Mouse (Mus musculus): ENCODE results near the gene Ccn1. TPM values are rescaled to one million over a fixed set of nuclear protein-coding genes. Genes with fewer than 3 reads are reported as not detected.

The Ccn1 gene
- total RNA-seq (2012; rRNA removed): 117 and 191 TPM in 2 replicates

GRCm38 (mm10) chr3:145649852-145650202 lies at the start of gene Ccn1:
Gene Ccn1 (minus strand): TSS chr3:145649981.
- no peak for DNase-seq (ENCODE audit: low read depth, low spot score)
- in situ Hi-C loops (cut with MboI; ENCODE audit: low sequenced_read_pairs in 2 of 2, unreplicated experiment in 2 of 2): no loop called here
- Histone ChIP-seq H3K36me3 (ENCODE audit: control insufficient read depth, insufficient read depth, low read length, poor library complexity, severe bottlenecking) (peaks cover 10% of the 10 kb centered on the region; the same call in 1 of the 2 replicates), H3K9me3 (ENCODE audit: control insufficient read depth, insufficient read depth, low read depth, low read length) (no peaks in the 10 kb centered on the region), H3K4me1 (ENCODE audit: control insufficient read depth in 2 of 2, insufficient read depth in 2 of 2, low read length in 2 of 2, poor library complexity in 1 of 2) (peaks cover 6 to 12% of the 10 kb centered on the region in 2 experiments; a peak in 3 of 4 replicates), H3K27ac (ENCODE audit: insufficient read depth, low read depth, low read length, poor library complexity, severe bottlenecking) (no peak within 1 kb of the TSS), H3K4me3 (ENCODE audit: insufficient read depth in 1 of 2, low read depth in 1 of 2, low read length in 2 of 2, poor library complexity in 1 of 2, severe bottlenecking in 1 of 2) (peak within 1 kb of the TSS; percentile 67 to 82), H3K9ac (ENCODE audit: insufficient read depth, low read depth, low read length, poor library complexity, severe bottlenecking) (peak within 1 kb of the TSS; percentile 80)
- TF ChIP-seq ZNF384 (IDR thresholded peaks at IDR 0.05; ENCODE audit: low read depth, low read length): peak; percentile 49; the same call in 1 of the 2 replicates
- TF ChIP-seq ZC3H11A (IDR thresholded peaks at IDR 0.05; ENCODE audit: borderline replicate concordance, low read depth, low read length): no peak

DNA sequence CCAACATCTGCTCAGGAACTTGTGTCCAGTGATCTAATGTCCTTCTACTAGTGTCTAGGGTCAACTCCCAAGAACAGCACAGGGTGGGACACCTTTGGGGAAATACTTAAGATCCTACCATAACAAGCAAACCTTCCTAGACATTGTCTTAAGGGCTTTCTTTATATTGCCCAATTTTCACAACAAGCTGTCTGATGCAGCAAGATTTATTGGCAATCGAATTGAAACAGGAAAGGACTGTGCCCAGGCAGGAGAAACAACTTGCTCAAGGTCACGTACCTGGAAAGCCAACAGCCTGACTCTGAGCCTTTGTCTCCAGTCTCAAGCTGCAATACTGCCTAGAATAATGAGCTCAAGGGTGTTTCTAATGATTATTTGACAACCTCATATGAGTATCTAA lies 43.6 kb upstream of the Ccn1 start:
- Histone ChIP-seq H3K4me1 (ENCODE audit: control insufficient read depth in 2 of 2, insufficient read depth in 2 of 2, low read length in 2 of 2, poor library complexity in 1 of 2) (no peaks in the 10 kb centered on the region), H3K9ac (ENCODE audit: insufficient read depth, low read depth, low read length, poor library complexity, severe bottlenecking) (no peak overlapping the region), H3K27ac (ENCODE audit: insufficient read depth, low read depth, low read length, poor library complexity, severe bottlenecking) (no peak overlapping the region), H3K4me3 (ENCODE audit: insufficient read depth in 1 of 2, low read depth in 1 of 2, low read length in 2 of 2, poor library complexity in 1 of 2, severe bottlenecking in 1 of 2) (no peak overlapping the region), H3K36me3 (ENCODE audit: control insufficient read depth, insufficient read depth, low read length, poor library complexity, severe bottlenecking) (no peaks in the 10 kb centered on the region), H3K9me3 (ENCODE audit: control insufficient read depth, insufficient read depth, low read depth, low read length) (no peaks in the 10 kb centered on the region)
- in situ Hi-C loops (cut with MboI; ENCODE audit: low sequenced_read_pairs in 2 of 2, unreplicated experiment in 2 of 2): no loop called here
- TF ChIP-seq HCFC1 (IDR thresholded peaks at IDR 0.05; ENCODE audit: borderline replicate concordance, insufficient read depth, low read length) (no peak), ZNF384 (IDR thresholded peaks at IDR 0.05; ENCODE audit: low read depth, low read length) (no peak), CHD2 (IDR thresholded peaks at IDR 0.05; ENCODE audit: low read depth, low read length) (no peak), MAFK (IDR thresholded peaks at IDR 0.05; ENCODE audit: insufficient read depth, low read depth, low read length) (no peak), ZC3H11A (IDR thresholded peaks at IDR 0.05; ENCODE audit: borderline replicate concordance, low read depth, low read length) (no peak)
- no peak for DNase-seq (ENCODE audit: low read depth, low spot score)

DNA sequence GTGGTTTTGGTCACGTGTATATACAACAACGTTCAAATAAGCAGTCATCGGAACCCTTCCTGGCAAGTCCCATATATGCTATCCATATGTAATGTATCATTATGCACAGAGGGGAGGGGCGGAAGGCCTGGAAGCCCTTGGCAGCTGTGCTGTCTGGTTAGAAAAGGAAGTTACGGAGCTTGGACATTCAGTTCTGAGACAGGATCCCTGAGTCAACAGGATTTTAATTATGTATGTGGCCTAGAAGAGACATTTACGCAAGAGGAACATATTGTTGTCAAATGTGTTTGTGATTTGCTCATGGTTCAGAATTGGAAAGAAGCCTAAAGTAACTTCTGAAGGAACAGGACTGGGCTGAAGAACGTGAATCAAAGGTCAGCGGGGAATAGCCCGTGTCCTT lies 42.3 kb upstream of the Ccn1 start:
- no peak for DNase-seq (ENCODE audit: low read depth, low spot score)
- Histone ChIP-seq H3K9me3 (ENCODE audit: control insufficient read depth, insufficient read depth, low read depth, low read length) (no peaks in the 10 kb centered on the region), H3K4me1 (ENCODE audit: control insufficient read depth in 2 of 2, insufficient read depth in 2 of 2, low read length in 2 of 2, poor library complexity in 1 of 2) (no peaks in the 10 kb centered on the region), H3K9ac (ENCODE audit: insufficient read depth, low read depth, low read length, poor library complexity, severe bottlenecking) (no peak overlapping the region), H3K27ac (ENCODE audit: insufficient read depth, low read depth, low read length, poor library complexity, severe bottlenecking) (no peak overlapping the region), H3K4me3 (ENCODE audit: insufficient read depth in 1 of 2, low read depth in 1 of 2, low read length in 2 of 2, poor library complexity in 1 of 2, severe bottlenecking in 1 of 2) (no peak overlapping the region), H3K36me3 (ENCODE audit: control insufficient read depth, insufficient read depth, low read length, poor library complexity, severe bottlenecking) (no peaks in the 10 kb centered on the region)
- TF ChIP-seq ZNF384 (IDR thresholded peaks at IDR 0.05; ENCODE audit: low read depth, low read length) (no peak), ZC3H11A (IDR thresholded peaks at IDR 0.05; ENCODE audit: borderline replicate concordance, low read depth, low read length) (no peak), CHD2 (IDR thresholded peaks at IDR 0.05; ENCODE audit: low read depth, low read length) (no peak), MAFK (IDR thresholded peaks at IDR 0.05; ENCODE audit: insufficient read depth, low read depth, low read length) (no peak), HCFC1 (IDR thresholded peaks at IDR 0.05; ENCODE audit: borderline replicate concordance, insufficient read depth, low read length) (no peak)
- in situ Hi-C loops (cut with MboI; ENCODE audit: low sequenced_read_pairs in 2 of 2, unreplicated experiment in 2 of 2): no loop called here

DNA sequence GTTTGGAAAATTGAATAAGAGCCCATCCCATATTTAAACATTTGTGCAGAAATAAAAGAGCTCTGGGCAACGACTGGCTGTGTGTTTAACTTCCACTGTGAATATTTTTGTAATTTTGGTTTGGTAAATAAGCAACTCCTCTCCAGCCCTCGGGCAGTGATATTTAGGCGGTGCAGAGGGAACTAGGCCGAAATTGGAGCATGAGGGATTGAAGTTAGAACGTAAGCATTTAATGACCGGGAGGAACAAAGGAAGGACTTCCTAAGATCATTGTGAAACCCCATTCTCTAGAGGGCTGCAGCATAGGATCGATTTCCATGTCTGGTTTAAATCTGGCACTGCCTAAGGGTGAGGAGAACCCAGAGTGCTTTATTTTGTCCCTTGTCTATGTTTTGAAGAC lies 41.6 kb upstream of the Ccn1 start:
- H3K4me1 ChIP-seq (ENCODE audit: control insufficient read depth in 2 of 2, insufficient read depth in 2 of 2, low read length in 2 of 2, poor library complexity in 1 of 2): no peaks in the 10 kb centered on the region
- H3K27ac ChIP-seq (ENCODE audit: insufficient read depth, low read depth, low read length, poor library complexity, severe bottlenecking): no peak overlapping the region
- H3K36me3 ChIP-seq (ENCODE audit: control insufficient read depth, insufficient read depth, low read length, poor library complexity, severe bottlenecking): no peaks in the 10 kb centered on the region
- H3K9ac ChIP-seq (ENCODE audit: insufficient read depth, low read depth, low read length, poor library complexity, severe bottlenecking): no peak overlapping the region
- TF ChIP-seq ZNF384 (IDR thresholded peaks at IDR 0.05; ENCODE audit: low read depth, low read length) (no peak), ZC3H11A (IDR thresholded peaks at IDR 0.05; ENCODE audit: borderline replicate concordance, low read depth, low read length) (no peak), HCFC1 (IDR thresholded peaks at IDR 0.05; ENCODE audit: borderline replicate concordance, insufficient read depth, low read length) (no peak), CHD2 (IDR thresholded peaks at IDR 0.05; ENCODE audit: low read depth, low read length) (no peak), MAFK (IDR thresholded peaks at IDR 0.05; ENCODE audit: insufficient read depth, low read depth, low read length) (no peak)
- H3K9me3 ChIP-seq (ENCODE audit: control insufficient read depth, insufficient read depth, low read depth, low read length): no peaks in the 10 kb centered on the region
- in situ Hi-C loops (cut with MboI; ENCODE audit: low sequenced_read_pairs in 2 of 2, unreplicated experiment in 2 of 2): no loop called here
- no peak for DNase-seq (ENCODE audit: low read depth, low spot score)
- no peak overlapping the region for H3K4me3 ChIP-seq (ENCODE audit: insufficient read depth in 1 of 2, low read depth in 1 of 2, low read length in 2 of 2, poor library complexity in 1 of 2, severe bottlenecking in 1 of 2)

DNA sequence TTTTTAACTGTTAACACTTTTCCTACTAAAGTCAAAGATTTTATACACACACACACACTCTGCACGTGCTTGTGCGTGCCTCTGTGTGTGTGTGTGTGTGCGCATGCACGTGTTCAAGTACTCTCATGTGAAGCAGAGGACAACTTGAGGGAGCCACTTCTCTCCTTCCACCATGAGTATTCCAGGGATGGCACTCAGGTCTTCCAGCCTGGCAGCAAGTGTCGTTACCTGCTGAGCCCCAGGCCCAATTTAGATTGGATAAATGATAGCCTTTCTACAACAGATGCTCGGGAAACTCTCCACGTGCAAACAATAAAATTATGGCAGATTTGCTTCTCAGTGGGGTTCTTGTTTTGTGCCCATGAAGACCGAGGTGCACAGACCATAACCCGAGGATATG lies 39.5 kb upstream of the Ccn1 start:
- DNase-seq (ENCODE audit: low read depth, low spot score): no peak
- H3K27ac ChIP-seq (ENCODE audit: insufficient read depth, low read depth, low read length, poor library complexity, severe bottlenecking): no peak overlapping the region
- H3K36me3 ChIP-seq (ENCODE audit: control insufficient read depth, insufficient read depth, low read length, poor library complexity, severe bottlenecking): no peaks in the 10 kb centered on the region
- H3K4me3 ChIP-seq (ENCODE audit: insufficient read depth in 1 of 2, low read depth in 1 of 2, low read length in 2 of 2, poor library complexity in 1 of 2, severe bottlenecking in 1 of 2): no peak overlapping the region
- TF ChIP-seq ZC3H11A (IDR thresholded peaks at IDR 0.05; ENCODE audit: borderline replicate concordance, low read depth, low read length) (no peak), HCFC1 (IDR thresholded peaks at IDR 0.05; ENCODE audit: borderline replicate concordance, insufficient read depth, low read length) (no peak), ZNF384 (IDR thresholded peaks at IDR 0.05; ENCODE audit: low read depth, low read length) (no peak), MAFK (IDR thresholded peaks at IDR 0.05; ENCODE audit: insufficient read depth, low read depth, low read length) (no peak), CHD2 (IDR thresholded peaks at IDR 0.05; ENCODE audit: low read depth, low read length) (no peak)
- H3K9ac ChIP-seq (ENCODE audit: insufficient read depth, low read depth, low read length, poor library complexity, severe bottlenecking): no peak overlapping the region
- H3K9me3 ChIP-seq (ENCODE audit: control insufficient read depth, insufficient read depth, low read depth, low read length): no peaks in the 10 kb centered on the region
- no peaks in the 10 kb centered on the region for H3K4me1 ChIP-seq (ENCODE audit: control insufficient read depth in 2 of 2, insufficient read depth in 2 of 2, low read length in 2 of 2, poor library complexity in 1 of 2)
- in situ Hi-C loops (cut with MboI; ENCODE audit: low sequenced_read_pairs in 2 of 2, unreplicated experiment in 2 of 2): no loop called here

Data from ES-E14 (cell line).